Mouse (Mus musculus): ENCODE results near the gene Ccl22.

DNA sequence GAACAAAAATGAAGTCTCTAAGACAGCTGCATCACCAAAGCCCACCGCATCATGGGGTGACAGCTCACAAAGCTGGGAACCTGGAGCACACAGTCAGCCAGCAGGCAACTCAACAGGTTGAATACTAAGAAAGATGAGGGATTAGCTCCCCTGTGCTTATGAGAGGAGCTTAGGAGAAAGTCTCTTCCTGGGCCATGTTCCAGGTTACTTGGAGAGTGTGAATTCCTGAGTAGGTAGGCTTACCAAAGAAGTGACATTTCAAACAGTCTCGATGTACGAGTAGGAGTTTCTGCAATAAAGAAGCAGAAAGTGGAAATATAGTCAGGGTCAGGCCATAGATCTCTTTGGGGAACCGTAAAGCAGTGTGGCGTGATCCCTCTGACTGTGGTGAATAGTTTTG lies 906 bp upstream of the Ccl22 start:
- no peak for TF ChIP-seq SIN3A (IDR thresholded peaks at IDR 0.05; ENCODE audit: low read length)
- TF ChIP-seq MAZ (IDR thresholded peaks at IDR 0.05; ENCODE audit: low read depth, low read length): no peak
- TF ChIP-seq MAX (IDR thresholded peaks at IDR 0.05; ENCODE audit: low read length): no peak
- no peak for TF ChIP-seq CTCF (IDR thresholded peaks at IDR 0.05 in 2 of 3, conservative IDR thresholded peaks at IDR 0.05 in 1 of 3; ENCODE audit: control insufficient read depth in 1 of 3, insufficient read depth in 1 of 3, low read depth in 2 of 3, low read length in 3 of 3, poor library complexity in 1 of 3, severe bottlenecking in 1 of 3)
- TF ChIP-seq POLR2A (IDR thresholded peaks at IDR 0.05; ENCODE audit: control insufficient read depth in 1 of 2, insufficient read depth in 1 of 2, low read depth in 1 of 2, low read length in 2 of 2, poor library complexity in 1 of 2): no peak
- no peak for TF ChIP-seq SMC3 (IDR thresholded peaks at IDR 0.05; ENCODE audit: low read depth, low read length)
- TF ChIP-seq TAL1 (IDR thresholded peaks at IDR 0.05; ENCODE audit: low read length): no peak
- TF ChIP-seq USF1 (IDR thresholded peaks at IDR 0.05; ENCODE audit: low read depth, low read length): no peak
- no peak for TF ChIP-seq EP300 (IDR thresholded peaks at IDR 0.05; ENCODE audit: low read depth in 1 of 2, low read length in 2 of 2)
- no peak for TF ChIP-seq ZMIZ1 (IDR thresholded peaks at IDR 0.05; ENCODE audit: low read depth, low read length)
- TF ChIP-seq GATA1 (IDR thresholded peaks at IDR 0.05; ENCODE audit: low read depth, low read length): no peak
- TF ChIP-seq NRF1 (IDR thresholded peaks at IDR 0.05; ENCODE audit: insufficient read depth, low read depth, low read length, poor library complexity, severe bottlenecking): no peak
- no peak for TF ChIP-seq TCF12 (IDR thresholded peaks at IDR 0.05; ENCODE audit: low read depth, low read length)

All from MEL (cell line).